Mouse (Mus musculus): Measurements from ENCODE around the gene AC141477.1. TPM values are rescaled to one million over a fixed set of nuclear protein-coding genes. Genes with fewer than 3 reads are reported as not detected.

The AC141477.1 gene
- total and polyA plus RNA-seq, 3 experiments, result 7.6 TPM; not detected in 2

GRCm38 (mm10) chr10:76391166-76391565 lies 49.1 kb downstream of the AC141477.1 start:
- peaks cover 76% of the 10 kb centered on the region for H3K36me3 ChIP-seq (replicated peaks)
- no peaks in the 10 kb centered on the region for H3K4me1 ChIP-seq (ENCODE audit: insufficient read depth, low read depth, low read length)
- H3K9me3 ChIP-seq (replicated peaks), result peaks cover 10% of the 10 kb centered on the region
- no peak for DNase-seq (ENCODE audit: low spot score)
- TF ChIP-seq GATA1 (IDR thresholded peaks at IDR 0.05; ENCODE audit: borderline replicate concordance, low read length), result no peak
- no peak for ATAC-seq (ENCODE audit: extremely low read depth, insufficient number of reproducible peaks, low FRiP score, poor library complexity, severe bottlenecking)
- H3K27me3 ChIP-seq (ENCODE audit: insufficient read depth, low read length), result 0 out of 2 replicates have a peak, but pooled peaks cover 2% of the 10 kb centered on the region
- H3K4me3 ChIP-seq (ENCODE audit: low read depth, low read length), result no peak overlapping the region

Other genes with a start within 250 kb of the AC141477.1 start
- 2.1 and 2.2 TPM in 2 replicates for gene Prmt2, start 202.6 kb downstream of the AC141477.1 start, total RNA-seq (2014; fragmentation: Nextera tagmentation)
- gene Prmt2, start 202.6 kb downstream of the AC141477.1 start, total RNA-seq (2017), result 2.9 and 4.1 TPM in 2 replicates
- 1.0 and 1.4 TPM in 2 replicates for gene Prmt2, start 202.6 kb downstream of the AC141477.1 start, polyA plus RNA-seq (2012)
- gene S100b, start 186.6 kb downstream of the AC141477.1 start, total RNA-seq (2014; fragmentation: Nextera tagmentation), result not detected in 2 replicates
- gene S100b, start 186.6 kb downstream of the AC141477.1 start, total RNA-seq (2017), result 0.12 TPM in 1 of 2 replicates, not detected in the other
- not detected in 2 replicates for gene S100b, start 186.6 kb downstream of the AC141477.1 start, polyA plus RNA-seq (2012)
- 2.6 and 2.8 TPM in 2 replicates for gene Dip2a, start 95.2 kb downstream of the AC141477.1 start, total RNA-seq (2014; fragmentation: Nextera tagmentation)
- 2.6 and 4.3 TPM in 2 replicates for gene Dip2a, start 95.2 kb downstream of the AC141477.1 start, total RNA-seq (2017)
- gene Dip2a, start 95.2 kb downstream of the AC141477.1 start, polyA plus RNA-seq (2012), result 1.1 and 1.5 TPM in 2 replicates
- gene Pcnt, start 2.3 kb upstream of the AC141477.1 start, total RNA-seq (2014; fragmentation: Nextera tagmentation), result 61.9 and 64.3 TPM in 2 replicates
- 46.0 and 50.4 TPM in 2 replicates for gene Pcnt, start 2.3 kb upstream of the AC141477.1 start, total RNA-seq (2017)
- 61.9 and 72.1 TPM in 2 replicates for gene Pcnt, start 2.3 kb upstream of the AC141477.1 start, polyA plus RNA-seq (2012)
- not detected in 2 replicates for gene 2610028H24Rik, start 8.6 kb upstream of the AC141477.1 start, total RNA-seq (2014; fragmentation: Nextera tagmentation)
- 0.11 TPM in 1 of 2 replicates, not detected in the other for gene 2610028H24Rik, start 8.6 kb upstream of the AC141477.1 start, total RNA-seq (2017)
- not detected in 2 replicates for gene 2610028H24Rik, start 8.6 kb upstream of the AC141477.1 start, polyA plus RNA-seq (2012)
- gene Mcm3ap, start 28.5 kb upstream of the AC141477.1 start, total RNA-seq (2014; fragmentation: Nextera tagmentation), result 34.2 and 44.1 TPM in 2 replicates
- gene Mcm3ap, start 28.5 kb upstream of the AC141477.1 start, total RNA-seq (2017), result 59.3 and 65.9 TPM in 2 replicates
- gene Mcm3ap, start 28.5 kb upstream of the AC141477.1 start, polyA plus RNA-seq (2012), result 30.5 and 35.4 TPM in 2 replicates
- gene Ybey, start 28.7 kb upstream of the AC141477.1 start, total RNA-seq (2014; fragmentation: Nextera tagmentation), result 6.1 and 8.8 TPM in 2 replicates
- 9.7 and 10.6 TPM in 2 replicates for gene Ybey, start 28.7 kb upstream of the AC141477.1 start, total RNA-seq (2017)
- 1.6 and 2.3 TPM in 2 replicates for gene Ybey, start 28.7 kb upstream of the AC141477.1 start, polyA plus RNA-seq (2012)
- 16.3 and 20.5 TPM in 2 replicates for gene Lss, start 91.1 kb upstream of the AC141477.1 start, total RNA-seq (2014; fragmentation: Nextera tagmentation)
- gene Lss, start 91.1 kb upstream of the AC141477.1 start, total RNA-seq (2017), result 64.1 and 66.0 TPM in 2 replicates
- 26.1 and 46.6 TPM in 2 replicates for gene Lss, start 91.1 kb upstream of the AC141477.1 start, polyA plus RNA-seq (2012)
- gene Spatc1l, start 121.8 kb upstream of the AC141477.1 start, total RNA-seq (2014; fragmentation: Nextera tagmentation), result not detected in 2 replicates
- 0.11 TPM in 1 of 2 replicates, not detected in the other for gene Spatc1l, start 121.8 kb upstream of the AC141477.1 start, total RNA-seq (2017)
- not detected in 2 replicates for gene Spatc1l, start 121.8 kb upstream of the AC141477.1 start, polyA plus RNA-seq (2012)
- gene Ftcd, start 135.2 kb upstream of the AC141477.1 start, total RNA-seq (2014; fragmentation: Nextera tagmentation), result not detected in 2 replicates
- gene Ftcd, start 135.2 kb upstream of the AC141477.1 start, total RNA-seq (2017), result 0.27 TPM in 1 of 2 replicates, not detected in the other
- gene Ftcd, start 135.2 kb upstream of the AC141477.1 start, polyA plus RNA-seq (2012), result not detected in 2 replicates
- not detected in 2 replicates for gene Col6a2, start 183.2 kb upstream of the AC141477.1 start, total RNA-seq (2014; fragmentation: Nextera tagmentation)
- gene Col6a2, start 183.2 kb upstream of the AC141477.1 start, total RNA-seq (2017), result under 0.01 and 0.11 TPM in 2 replicates
- not detected in 2 replicates for gene Col6a2, start 183.2 kb upstream of the AC141477.1 start, polyA plus RNA-seq (2012)